Mouse (Mus musculus) Patski (cell line): Measurements from ENCODE around the gene Slc31a2. TPM values are rescaled to one million over a fixed set of nuclear protein-coding genes. Genes with fewer than 3 reads are reported as not detected.

Experiments used
- ATAC-seq: fragments of 100-300 bp; one replicate; pipeline ENCODE4 v1.8.0; 2021
- CTCF ChIA-PET: fragments of 350-600 bp; sonication (Branson Sonifier 250); formaldehyde crosslinking; loops from one replicate; lab custom pipeline; 2022; ENCODE audit warnings: inconsistent platforms; lab: Charles Lee
- POLR2A ChIA-PET: fragments of 350-600 bp; sonication (Branson Sonifier 250); formaldehyde crosslinking; loops from one replicate; lab custom pipeline; 2022; ENCODE audit warnings: antibody characterized with exemption, inconsistent platforms; lab: Charles Lee
- DNase-seq: peaks from one replicate; pipeline ENCODE4 v3.0.0-alpha.2; 2011; ENCODE audit warnings: low read depth, low spot score
- H3K27me3 ChIP-seq: fragments of 371-371 bp; one replicate; pipeline ENCODE4 v1.5.1; 2021
- CTCF ChIP-seq: fragments of 100-300 bp; IDR thresholded peaks from one replicate; pipeline ENCODE4 v1.5.1; 2021
- in situ Hi-C: fragments of 300-500 bp; cut with MboI; formaldehyde crosslinking; loops from 3 replicates; pipeline ENCODE4 v1.11.1; 2018; ENCODE audit warnings: low pct_unique_long_range_greater_than_20kb, mixed read lengths
- polyA plus RNA-seq: library from polyadenylated mRNA; unstranded; gene quantifications from one replicate; pipeline ENCODE4 v1.2.3, GENCODE M21; 2021

Slc31a2 gene
- polyA plus RNA-seq, 1 experiment from 2014 or later, result 18.8 TPM

DNA sequence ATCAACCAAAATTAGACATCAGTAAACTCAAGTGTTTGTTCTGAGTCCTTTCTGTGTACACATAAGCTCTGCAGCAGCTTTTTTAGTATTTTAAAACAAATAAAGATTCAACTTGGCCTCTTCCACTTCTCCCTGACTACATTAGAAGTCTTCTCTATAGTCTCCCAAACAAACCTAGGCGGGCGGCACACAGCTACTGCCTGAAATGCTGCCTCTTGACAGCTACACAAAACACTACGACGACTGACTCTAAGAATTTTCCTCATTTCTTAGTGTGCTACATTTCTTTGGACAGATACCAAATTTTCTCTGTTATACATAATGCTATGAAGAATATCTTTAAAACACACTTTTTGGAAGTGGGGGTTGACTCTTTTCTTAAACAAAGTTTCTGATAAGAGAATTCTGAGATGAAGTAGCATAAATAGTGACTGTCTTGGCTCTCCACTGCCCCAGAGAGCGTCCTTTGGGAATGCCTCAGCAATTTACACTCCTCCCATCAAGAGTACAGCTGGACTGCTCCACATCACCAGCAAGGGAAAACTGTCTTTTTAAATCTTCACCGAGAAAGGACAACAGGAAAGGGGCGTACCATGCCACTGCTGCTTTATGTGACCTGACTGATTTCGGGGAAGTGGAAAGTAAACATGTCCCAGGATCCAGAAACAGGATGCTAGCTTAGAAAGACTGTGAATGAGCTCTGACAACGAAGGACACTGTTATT is 85.4 kb downstream of the Slc31a2 start:
- POLR2A ChIA-PET, result no interaction called here
- in situ Hi-C loops, result no loop called here
- H3K27me3 ChIP-seq, result no peaks in the 10 kb centered on the region
- no peak for DNase-seq
- TF ChIP-seq CTCF, result no peak
- no peak for ATAC-seq
- CTCF ChIA-PET, result interaction anchor here (0.9 to 2.1 kb wide), 2 partner anchors 9 to 10 kb away, joined by 3 to 6 read pairs; no protein-coding TSS in a partner anchor

Other genes starting within 250 kb of the Slc31a2 start
- not detected for gene Mup20, start 208.4 kb upstream of the Slc31a2 start, polyA plus RNA-seq
- gene Mup3, start 175.2 kb upstream of the Slc31a2 start, polyA plus RNA-seq, result not detected
- gene Mup21, start 111.7 kb upstream of the Slc31a2 start, polyA plus RNA-seq, result not detected
- 8.0 TPM for gene Zfp37, start 31.5 kb upstream of the Slc31a2 start, polyA plus RNA-seq
- 22.5 TPM for gene Fkbp15, start 98.0 kb downstream of the Slc31a2 start, polyA plus RNA-seq
- 36.8 TPM for gene Slc31a1, start 98.2 kb downstream of the Slc31a2 start, polyA plus RNA-seq
- gene Cdc26, start 146.1 kb downstream of the Slc31a2 start, polyA plus RNA-seq, result 32.2 TPM
- 10.9 TPM for gene Prpf4, start 146.2 kb downstream of the Slc31a2 start, polyA plus RNA-seq
- 0.96 TPM for gene Rnf183, start 172.7 kb downstream of the Slc31a2 start, polyA plus RNA-seq
- 8.5 TPM for gene Wdr31, start 208.3 kb downstream of the Slc31a2 start, polyA plus RNA-seq
- gene Bspry, start 217.5 kb downstream of the Slc31a2 start, polyA plus RNA-seq, result 3.3 TPM
- 9.2 TPM for gene Hdhd3, start 240.9 kb downstream of the Slc31a2 start, polyA plus RNA-seq